Mouse (Mus musculus) granulocyte monocyte progenitor cell, adult 5-6 weeks (primary cell): ENCODE measurements around the gene Rnf6. TPM values are rescaled to one million over a fixed set of nuclear protein-coding genes. Genes with fewer than 3 reads are reported as not detected.

Source experiments
- ATAC-seq: replicated peaks from 2 replicates; pipeline ENCODE4 v1.8.0; 2016; ENCODE audit warnings: mild to moderate bottlenecking, moderate TSS enrichment, inconsistent platforms; ENCODE audit not compliant: poor library complexity, severe bottlenecking
- total RNA-seq, 2 experiments: library from RNA; stranded (forward) in 1 of 2; stranded (reverse) in 1 of 2; fragments of 200-712, 200-1000 nt in 1 of 2; fragments of >200 nt in 1 of 2; fragmentation: Nextera tagmentation in 1 of 2; gene quantifications; 2 replicates each; pipeline ENCODE4 v1.2.3; 2014 to 2017

Gene Rnf6
- total RNA-seq (2014; fragmentation: Nextera tagmentation) (23.8 and 24.0 TPM in 2 replicates), total RNA-seq (2017) (34.7 and 38.5 TPM in 2 replicates)

GRCm38 (mm10) chr5:146220879-146221714 is at the start of gene Rnf6:
Gene Rnf6 (minus strand): TSS chr5:146221555.
- peak; percentile 95 for ATAC-seq

GRCm38 (mm10) chr5:146270593-146270992 is 49.2 kb upstream of the Rnf6 start:
- 0 out of 2 replicates have a peak, but pooled peaks have one; percentile 33 for ATAC-seq

GRCm38 (mm10) chr5:146267776-146268175 is 46.4 kb upstream of the Rnf6 start:
- ATAC-seq = no peak

GRCm38 (mm10) chr5:146265934-146266591 is 44.7 kb upstream of the Rnf6 start:
- ATAC-seq = no peak

- no peak for ATAC-seq
Measured at GRCm38 (mm10) chr5:146260003-146260402, 38.6 kb upstream of the Rnf6 start.

- ATAC-seq = no peak
Measured at GRCm38 (mm10) chr5:146253644-146254043, 32.3 kb upstream of the Rnf6 start.

GRCm38 (mm10) chr5:146251663-146252429 is 30.5 kb upstream of the Rnf6 start:
- no peak for ATAC-seq

- no peak for ATAC-seq
Measured at GRCm38 (mm10) chr5:146250369-146251075, 29.2 kb upstream of the Rnf6 start.

- ATAC-seq = peak; percentile 76
Measured at GRCm38 (mm10) chr5:146248746-146249145, 27.4 kb upstream of the Rnf6 start.

GRCm38 (mm10) chr5:146247709-146248108 is 26.4 kb upstream of the Rnf6 start:
- peak; percentile 77 for ATAC-seq

- ATAC-seq = no peak
Measured at GRCm38 (mm10) chr5:146246386-146246785, 25.0 kb upstream of the Rnf6 start.

GRCm38 (mm10) chr5:146245646-146246370 is 24.5 kb upstream of the Rnf6 start:
- peak; percentile 10 for ATAC-seq

GRCm38 (mm10) chr5:146245193-146245592 is 23.8 kb upstream of the Rnf6 start:
- ATAC-seq = no peak

- no peak for ATAC-seq
Measured at GRCm38 (mm10) chr5:146241202-146241601, 19.8 kb upstream of the Rnf6 start.

- no peak for ATAC-seq
Measured at GRCm38 (mm10) chr5:146240771-146241170, 19.4 kb upstream of the Rnf6 start.

- ATAC-seq = no peak
Measured at GRCm38 (mm10) chr5:146238274-146238673, 16.9 kb upstream of the Rnf6 start.

- ATAC-seq = no peak
Measured at GRCm38 (mm10) chr5:146234336-146234735, 13.0 kb upstream of the Rnf6 start.

- ATAC-seq = no peak
Measured at GRCm38 (mm10) chr5:146232816-146233215, 11.5 kb upstream of the Rnf6 start.

GRCm38 (mm10) chr5:146232056-146232675 is 10.8 kb upstream of the Rnf6 start:
- no peak for ATAC-seq
